Mouse (Mus musculus) right cerebral cortex, postnatal 25 days (tissue): ENCODE results near the gene Tmem183a.

Experiments used
- DNase-seq: peaks from one replicate; pipeline ENCODE4 v3.0.0; 2022

Tmem183a gene

GRCm38 (mm10) chr1:134318261-134318660 is 43.5 kb downstream of the Tmem183a start:
- DNase-seq: no peak

- DNase-seq: no peak
These were observed 45.4 kb downstream of the Tmem183a start for GRCm38 (mm10) chr1:134316361-134316760.

- DNase-seq: no peak
These were observed 46.6 kb downstream of the Tmem183a start for GRCm38 (mm10) chr1:134315181-134315580.

GRCm38 (mm10) chr1:134311760-134312159 is 50.0 kb downstream of the Tmem183a start:
- no peak for DNase-seq

- DNase-seq: no peak
These were observed 51.0 kb downstream of the Tmem183a start for GRCm38 (mm10) chr1:134310729-134311128.

- no peak for DNase-seq
These were observed 51.5 kb downstream of the Tmem183a start for GRCm38 (mm10) chr1:134310291-134310690.

- DNase-seq: no peak
These were observed 54.4 kb downstream of the Tmem183a start for GRCm38 (mm10) chr1:134307409-134307808.

- DNase-seq: no peak
These were observed 56.8 kb downstream of the Tmem183a start for GRCm38 (mm10) chr1:134304940-134305339.

- no peak for DNase-seq
These were observed 59.1 kb downstream of the Tmem183a start for GRCm38 (mm10) chr1:134302568-134303238.

GRCm38 (mm10) chr1:134298636-134299411 is 63.0 kb downstream of the Tmem183a start:
- DNase-seq: peak; percentile 36

GRCm38 (mm10) chr1:134297265-134297664 is 64.5 kb downstream of the Tmem183a start:
- DNase-seq: no peak
